Mouse (Mus musculus): Measurements from ENCODE around the gene Adssl1. TPM values are rescaled to one million over a fixed set of nuclear protein-coding genes. Genes with fewer than 3 reads are reported as not detected.

The Adssl1 gene
- total and polyA plus RNA-seq, 3 experiments: 58.2 to 63.9 TPM; not detected in 1

- no peak for TF ChIP-seq MYB (IDR thresholded peaks at IDR 0.05; ENCODE audit: low read depth, low read length)
- 0 out of 2 replicates have a peak, but pooled peaks have one; percentile 34 for TF ChIP-seq SIN3A (IDR thresholded peaks at IDR 0.05; ENCODE audit: low read length)
- no peak for TF ChIP-seq CTCF (IDR thresholded peaks at IDR 0.05 in 2 of 3, conservative IDR thresholded peaks at IDR 0.05 in 1 of 3; ENCODE audit: control insufficient read depth in 1 of 3, insufficient read depth in 1 of 3, low read depth in 2 of 3, low read length in 3 of 3, poor library complexity in 1 of 3, severe bottlenecking in 1 of 3)
- peak; percentile 18; the same call in 1 of the 2 replicates for TF ChIP-seq CHD2 (IDR thresholded peaks at IDR 0.05; ENCODE audit: low read length)
- TF ChIP-seq GATA1 (IDR thresholded peaks at IDR 0.05; ENCODE audit: low read depth, low read length): peak; percentile 47; the same call in 1 of the 2 replicates
- peak; percentile 32; the same call in 1 of the 2 replicates for TF ChIP-seq MXI1 (IDR thresholded peaks at IDR 0.05; ENCODE audit: low read depth, low read length)
- TF ChIP-seq POLR2AphosphoS5 (IDR thresholded peaks at IDR 0.05; ENCODE audit: borderline replicate concordance, low read depth, low read length): no peak
- TF ChIP-seq EP300 (IDR thresholded peaks at IDR 0.05; ENCODE audit: low read depth in 1 of 2, low read length in 2 of 2): peak; percentile 30 to 56; a peak in 3 of 4 replicates
Measured at GRCm38 (mm10) chr12:112599942-112600611, 19.8 kb upstream of the Adssl1 start (continued).

- H3K27me3 ChIP-seq (ENCODE audit: control insufficient read depth in 1 of 2, insufficient read depth in 2 of 2, low read length in 2 of 2): no peaks in the 10 kb centered on the region
- no peak overlapping the region for H3K9ac ChIP-seq (ENCODE audit: control insufficient read depth, low read depth, low read length, poor library complexity, severe bottlenecking)
- no peak overlapping the region for H3K4me3 ChIP-seq (ENCODE audit: control insufficient read depth in 1 of 2, insufficient read depth in 1 of 2, low read depth in 2 of 2, low read length in 2 of 2)
- H3K9me3 ChIP-seq (replicated peaks; ENCODE audit: insufficient read depth, low read length): no peaks in the 10 kb centered on the region
- 0 out of 2 replicates have a peak, but pooled peaks cover 2% of the 10 kb centered on the region for H3K79me2 ChIP-seq (ENCODE audit: control insufficient read depth, insufficient read depth, low read length, poor library complexity)
- DNase-seq (ENCODE audit: low read depth, low spot score): no peak
- peaks cover 12 to 16% of the 10 kb centered on the region in 2 experiments for H3K4me1 ChIP-seq (ENCODE audit: control insufficient read depth in 1 of 2, insufficient read depth in 2 of 2, low read length in 2 of 2)
- TF ChIP-seq E2F4 (IDR thresholded peaks at IDR 0.05; ENCODE audit: borderline replicate concordance, low read depth, low read length) (no peak), ETS1 (IDR thresholded peaks at IDR 0.05; ENCODE audit: low read depth, low read length) (no peak), CTCF (IDR thresholded peaks at IDR 0.05 in 2 of 3, conservative IDR thresholded peaks at IDR 0.05 in 1 of 3; ENCODE audit: control insufficient read depth in 1 of 3, insufficient read depth in 1 of 3, low read depth in 2 of 3, low read length in 3 of 3, poor library complexity in 1 of 3, severe bottlenecking in 1 of 3) (no peak), JUND (IDR thresholded peaks at IDR 0.05; ENCODE audit: low read depth, low read length) (no peak), NELFE (IDR thresholded peaks at IDR 0.05; ENCODE audit: low read depth, low read length) (no peak), MAFK (IDR thresholded peaks at IDR 0.05; ENCODE audit: borderline replicate concordance, low read depth, low read length) (no peak), MAX (IDR thresholded peaks at IDR 0.05; ENCODE audit: low read length) (no peak), POLR2AphosphoS2 (IDR thresholded peaks at IDR 0.05; ENCODE audit: low read length) (no peak), POLR2AphosphoS5 (IDR thresholded peaks at IDR 0.05; ENCODE audit: borderline replicate concordance, low read depth, low read length) (no peak), CHD2 (IDR thresholded peaks at IDR 0.05; ENCODE audit: low read length) (no peak), MAZ (IDR thresholded peaks at IDR 0.05; ENCODE audit: low read depth, low read length) (no peak), BHLHE40 (IDR thresholded peaks at IDR 0.05; ENCODE audit: borderline replicate concordance, low read depth, low read length) (no peak), ZKSCAN1 (IDR thresholded peaks at IDR 0.05; ENCODE audit: low read depth, low read length) (no peak), HCFC1 (IDR thresholded peaks at IDR 0.05; ENCODE audit: low read depth, low read length) (no peak), MYC (IDR thresholded peaks at IDR 0.05; ENCODE audit: low read depth, low read length) (no peak)
- H3K36me3 ChIP-seq (ENCODE audit: control insufficient read depth in 1 of 2, insufficient read depth in 2 of 2, low read length in 2 of 2): peaks cover 6 to 14% of the 10 kb centered on the region in 2 experiments; a peak in 3 of 4 replicates
- no peak overlapping the region for H3K27ac ChIP-seq (ENCODE audit: control insufficient read depth, low read depth, low read length)
Measured at GRCm38 (mm10) chr12:112604022-112604421, 15.8 kb upstream of the Adssl1 start.
